Mouse (Mus musculus) CH12.LX (cell line): ENCODE measurements at regions not wholly inside any gene's neighbourhood (a gene's known extent, or its start where the extent isn't known, plus 50 kb on each side); places are given as distances from the start of the nearest gene placed in this dataset.

Experiments used
- DNase-seq: peaks from one replicate; pipeline ENCODE4 v3.0.0-alpha.2; 2013; ENCODE audit errors: extremely low read depth
- H3K27ac ChIP-seq: 2 replicates; pipeline ENCODE4 v1.5.1; 2012; ENCODE audit warnings: low read depth, mild to moderate bottlenecking, control low read depth, moderate library complexity; ENCODE audit not compliant: insufficient read depth
- H3K27me3 ChIP-seq: replicated peaks from 2 replicates; pipeline ENCODE3; 2012; ENCODE audit warnings: inconsistent platforms
- H3K36me3 ChIP-seq, 2 experiments: replicated peaks in 1 of 2; 2 replicates each; pipeline versions ENCODE3 to v1.6.1; 2012; ENCODE audit warnings: inconsistent platforms in 1 of 2, low read length in 1 of 2, mild to moderate bottlenecking in 1 of 2, mixed read lengths in 1 of 2, moderate library complexity in 1 of 2; ENCODE audit not compliant: control insufficient read depth in 1 of 2, insufficient read depth in 1 of 2
- H3K4me1 ChIP-seq, 2 experiments: 2 replicates each; pipeline ENCODE4 v1.6.1; 2012; ENCODE audit warnings: inconsistent platforms in 1 of 2, moderate library complexity in 1 of 2; ENCODE audit not compliant: insufficient read depth in 2 of 2, control insufficient read depth in 1 of 2
- H3K4me2 ChIP-seq: 2 replicates; pipeline ENCODE4 v1.6.1; 2012; ENCODE audit warnings: low read depth, mild to moderate bottlenecking, control low read depth; ENCODE audit not compliant: poor library complexity, insufficient read depth, severe bottlenecking
- H3K4me3 ChIP-seq, 3 experiments: fragments of 150-350 bp in 1 of 3; sonication (generic) in 1 of 3; replicated peaks in 1 of 3; 2 replicates each; pipeline versions ENCODE3 to v1.5.1; 2011 to 2012; ENCODE audit warnings: low read depth in 2 of 3, low read length in 2 of 3, mild to moderate bottlenecking in 2 of 3, moderate library complexity in 2 of 3, control low read depth in 1 of 3, improper control_type of control experiment in 1 of 3, inconsistent platforms in 1 of 3, mixed read lengths in 1 of 3; ENCODE audit not compliant: poor library complexity in 1 of 3
- H3K79me2 ChIP-seq: replicated peaks from 2 replicates; pipeline ENCODE4 v1.6.1; 2012; ENCODE audit warnings: mild to moderate bottlenecking, moderate library complexity; ENCODE audit not compliant: control insufficient read depth, poor library complexity, insufficient read depth, severe bottlenecking; ENCODE audit errors: extremely low read depth
- H3K9ac ChIP-seq: 2 replicates; pipeline ENCODE4 v1.6.1; 2012; ENCODE audit warnings: low read depth, mild to moderate bottlenecking, control low read depth, moderate library complexity; ENCODE audit not compliant: insufficient read depth
- H3K9me3 ChIP-seq: replicated peaks from 2 replicates; pipeline ENCODE3; 2012; ENCODE audit warnings: low read length, inconsistent platforms, mixed read lengths
- BHLHE40 ChIP-seq: IDR thresholded peaks from 2 replicates; pipeline ENCODE4 v1.6.1; 2011; ENCODE audit warnings: mild to moderate bottlenecking, low read depth, low read length, improper control_type of control experiment
- CHD2 ChIP-seq: IDR thresholded peaks from 2 replicates; pipeline ENCODE4 v1.6.1; 2011; ENCODE audit warnings: low read length, improper control_type of control experiment
- CTCF ChIP-seq, 2 experiments: IDR thresholded peaks in 1 of 2; conservative IDR thresholded peaks in 1 of 2; 2 replicates each; pipeline ENCODE4 v1.5.1; 2011 to 2012; ENCODE audit warnings: low read depth in 2 of 2, low read length in 2 of 2, improper control_type of control experiment in 1 of 2, inconsistent platforms in 1 of 2, mild to moderate bottlenecking in 1 of 2, moderate library complexity in 1 of 2
- E2F4 ChIP-seq: IDR thresholded peaks from 2 replicates; pipeline ENCODE4 v1.6.1; 2011; ENCODE audit warnings: low read depth, low read length, improper control_type of control experiment; ENCODE audit not compliant: insufficient replicate concordance
- ELF1 ChIP-seq: IDR thresholded peaks from 2 replicates; pipeline ENCODE4 v1.6.1; 2014; ENCODE audit warnings: low read depth, mild to moderate bottlenecking, inconsistent platforms, low read length, improper control_type of control experiment
- EP300 ChIP-seq: IDR thresholded peaks from 2 replicates; pipeline ENCODE4 v1.6.1; 2011; ENCODE audit warnings: low read length, improper control_type of control experiment
- ETS1 ChIP-seq: conservative IDR thresholded peaks from 2 replicates; pipeline ENCODE4 v1.6.1; 2012; ENCODE audit warnings: low read depth, mild to moderate bottlenecking, inconsistent platforms, low read length, improper control_type of control experiment, moderate library complexity
- HCFC1 ChIP-seq: IDR thresholded peaks from 2 replicates; pipeline ENCODE4 v1.6.1; 2012; ENCODE audit warnings: low read depth, mild to moderate bottlenecking, inconsistent platforms, low read length, improper control_type of control experiment
- IRF4 ChIP-seq: IDR thresholded peaks from 2 replicates; pipeline ENCODE4 v1.6.1; 2014; ENCODE audit warnings: low read depth, mild to moderate bottlenecking, inconsistent platforms, low read length, improper control_type of control experiment
- JUN ChIP-seq: IDR thresholded peaks from 2 replicates; pipeline ENCODE4 v1.6.1; 2011; ENCODE audit warnings: low read depth, mild to moderate bottlenecking, low read length, improper control_type of control experiment, moderate library complexity; ENCODE audit not compliant: insufficient read depth
- MAX ChIP-seq: IDR thresholded peaks from 2 replicates; pipeline ENCODE4 v1.6.1; 2011; ENCODE audit warnings: low read length, improper control_type of control experiment
- MAZ ChIP-seq: IDR thresholded peaks from 2 replicates; pipeline ENCODE4 v1.6.1; 2012; ENCODE audit warnings: low read depth, mild to moderate bottlenecking, inconsistent platforms, low read length, improper control_type of control experiment, moderate library complexity
- MXI1 ChIP-seq: IDR thresholded peaks from 2 replicates; pipeline ENCODE4 v1.6.1; 2011; ENCODE audit warnings: mild to moderate bottlenecking, low read depth, low read length, improper control_type of control experiment
- MYC ChIP-seq: IDR thresholded peaks from 2 replicates; pipeline ENCODE4 v1.6.1; 2011; ENCODE audit warnings: low read depth, mild to moderate bottlenecking, improper control_type of control experiment, low read length
- NELFE ChIP-seq: IDR thresholded peaks from 2 replicates; pipeline ENCODE4 v1.6.1; 2011; ENCODE audit warnings: low read depth, low read length, improper control_type of control experiment
- NRF1 ChIP-seq: IDR thresholded peaks from 2 replicates; pipeline ENCODE4 v1.6.1; 2014; ENCODE audit warnings: low read depth, mild to moderate bottlenecking, inconsistent platforms, low read length, improper control_type of control experiment, moderate library complexity
- POLR2A ChIP-seq: IDR thresholded peaks from 2 replicates; pipeline ENCODE4 v1.6.1; 2011; ENCODE audit warnings: low read depth, mild to moderate bottlenecking, improper control_type of control experiment, low read length
- RCOR1 ChIP-seq: conservative IDR thresholded peaks from 2 replicates; pipeline ENCODE4 v1.6.1; 2012; ENCODE audit warnings: low read depth, mild to moderate bottlenecking, inconsistent platforms, low read length, improper control_type of control experiment
- SIN3A ChIP-seq: IDR thresholded peaks from 2 replicates; pipeline ENCODE4 v1.6.1; 2012; ENCODE audit warnings: low read length, improper control_type of control experiment, inconsistent platforms
- SMC3 ChIP-seq: IDR thresholded peaks from 2 replicates; pipeline ENCODE4 v1.6.1; 2011; ENCODE audit warnings: low read depth, low read length, improper control_type of control experiment
- TBP ChIP-seq: conservative IDR thresholded peaks from 2 replicates; pipeline ENCODE4 v1.6.1; 2011; ENCODE audit warnings: low read depth, low read length, improper control_type of control experiment
- TCF12 ChIP-seq: IDR thresholded peaks from 2 replicates; pipeline ENCODE4 v1.6.1; 2014; ENCODE audit warnings: low read depth, mild to moderate bottlenecking, inconsistent platforms, low read length, improper control_type of control experiment
- USF1 ChIP-seq: IDR thresholded peaks from 2 replicates; pipeline ENCODE4 v1.6.1; 2014; ENCODE audit warnings: low read depth, mild to moderate bottlenecking, inconsistent platforms, low read length, improper control_type of control experiment
- ZKSCAN1 ChIP-seq: IDR thresholded peaks from 2 replicates; pipeline ENCODE4 v1.6.1; 2012; ENCODE audit warnings: low read depth, inconsistent platforms, low read length, improper control_type of control experiment, borderline replicate concordance
- dilution Hi-C: fragments of 300-500 bp; cut with MboI; formaldehyde crosslinking; loops from 2 replicates; pipeline ENCODE4 v1.14.3; 2020; ENCODE audit warnings: low sequenced_read_pairs; ENCODE audit not compliant: extremely low pct_unique_long_range_greater_than_20kb, extremely low pct_ligation_motif_present
- in situ Hi-C: fragments of 300-500 bp; cut with MboI; formaldehyde crosslinking; loops from 3 replicates; pipeline ENCODE4 v1.14.3; 2019; ENCODE audit warnings: low sequenced_read_pairs, low pct_ligation_motif_present, low pct_unique_long_range_greater_than_20kb, mixed read lengths

GRCm38 (mm10) chr4:47881560-47881959 lies 163.4 kb upstream of the Nr4a3 start:
- no peaks in the 10 kb centered on the region for H3K79me2 ChIP-seq
- no peak for DNase-seq
- in situ Hi-C loops (no loop called here), dilution Hi-C loops (no loop called here)
- H3K9ac ChIP-seq, result no peak overlapping the region
- no peak overlapping the region for H3K4me3 ChIP-seq
- no peaks in the 10 kb centered on the region for H3K4me1 ChIP-seq
- no peak overlapping the region for H3K27ac ChIP-seq
- no peak overlapping the region for H3K4me2 ChIP-seq
- no peaks in the 10 kb centered on the region for H3K27me3 ChIP-seq
- no peaks in the 10 kb centered on the region for H3K36me3 ChIP-seq
- H3K9me3 ChIP-seq, result no peaks in the 10 kb centered on the region
- no peak for TF ChIP-seq POLR2A
- TF ChIP-seq ETS1, result no peak
- no peak for TF ChIP-seq ZKSCAN1
- TF ChIP-seq MAX, result no peak
- TF ChIP-seq NELFE, result no peak
- TF ChIP-seq MAZ, result no peak
- no peak for TF ChIP-seq IRF4

- Histone ChIP-seq H3K9me3 (no peaks in the 10 kb centered on the region), H3K4me2 (no peak overlapping the region), H3K9ac (no peak overlapping the region), H3K27ac (no peak overlapping the region), H3K4me3 (no peak overlapping the region), H3K79me2 (no peaks in the 10 kb centered on the region), H3K4me1 (no peaks in the 10 kb centered on the region), H3K36me3 (no peaks in the 10 kb centered on the region)
- in situ Hi-C loops, result no loop called here
- no peak for DNase-seq
- dilution Hi-C loops, result no loop called here
- TF ChIP-seq EP300 (no peak), MAX (no peak), NRF1 (no peak)
- TF ChIP-seq, all 38 proteins: peak for 0
- no peaks in the 10 kb centered on the region for H3K27me3 ChIP-seq
These were observed 162.9 kb upstream of the Nr4a3 start for GRCm38 (mm10) chr4:47882076-47882475.

- H3K79me2 ChIP-seq, result no peaks in the 10 kb centered on the region
- no peak for DNase-seq
- dilution Hi-C loops, result no loop called here
- no peaks in the 10 kb centered on the region for H3K36me3 ChIP-seq
- H3K4me3 ChIP-seq, result no peak overlapping the region
- H3K27ac ChIP-seq, result no peak overlapping the region
- no peaks in the 10 kb centered on the region for H3K9me3 ChIP-seq
- H3K4me2 ChIP-seq, result no peak overlapping the region
- no peaks in the 10 kb centered on the region for H3K4me1 ChIP-seq
- TF ChIP-seq CHD2 (no peak), MAX (no peak), SMC3 (no peak), TCF12 (no peak), MYC (no peak), CTCF (conservative IDR thresholded peaks at IDR 0.05 in 1 of 2, IDR thresholded peaks at IDR 0.05 in 1 of 2; ENCODE audit: low read depth in 2 of 2, low read length in 2 of 2) (no peak), MXI1 (no peak), NELFE (no peak), SIN3A (no peak), HCFC1 (no peak), JUN (no peak), USF1 (no peak), RCOR1 (no peak), TBP (no peak), BHLHE40 (no peak), E2F4 (no peak), ELF1 (no peak)
- TF ChIP-seq, all 38 proteins: peak for 0
- in situ Hi-C loops, result no loop called here
- H3K27me3 ChIP-seq, result no peaks in the 10 kb centered on the region
- H3K9ac ChIP-seq, result no peak overlapping the region
These were observed 145.4 kb upstream of the Nr4a3 start for GRCm38 (mm10) chr4:47899579-47899978.
